Mouse (Mus musculus) embryo, embryonic 11 days (tissue): Measurements from ENCODE around the gene Fmc1.
A peak's percentile ranks its signal among the peaks of the same experiment; 100 is the strongest.
"Not testable (repeated sequence)": the region's sequence is repeated elsewhere in the genome, so short reads cannot be mapped to it uniquely, and the experiment has no call there.

Experiments used
- DNase-seq: peaks from one replicate; pipeline ENCODE4 v3.0.0-alpha.2; 2015

The Fmc1 gene

GRCm38 (mm10) chr6:38533428-38534405, at the start of gene Fmc1:
Gene Fmc1, plus strand, starts transcription at chr6:38533502.
- peak; percentile 97 for DNase-seq

GRCm38 (mm10) chr6:38492550-38492949, 40.8 kb upstream of the Fmc1 start:
- DNase-seq = peak; percentile 54

GRCm38 (mm10) chr6:38495641-38496040, 37.7 kb upstream of the Fmc1 start:
- no peak for DNase-seq

GRCm38 (mm10) chr6:38512096-38512495, 21.2 kb upstream of the Fmc1 start:
- DNase-seq = no peak

GRCm38 (mm10) chr6:38512830-38513229, 20.5 kb upstream of the Fmc1 start:
- no peak for DNase-seq

GRCm38 (mm10) chr6:38515201-38515600, 18.1 kb upstream of the Fmc1 start:
- no peak for DNase-seq

GRCm38 (mm10) chr6:38523851-38524250, 9.5 kb upstream of the Fmc1 start:
- DNase-seq = no peak

GRCm38 (mm10) chr6:38531211-38531820, 2.0 kb upstream of the Fmc1 start:
- peak; percentile 45 for DNase-seq

- peak; percentile 19 for DNase-seq
Measured at GRCm38 (mm10) chr6:38532500-38533420, 542 bp upstream of the Fmc1 start.

- DNase-seq = peak; percentile 95
Measured at GRCm38 (mm10) chr6:38534640-38535365, 1.5 kb downstream of the Fmc1 start.

GRCm38 (mm10) chr6:38535366-38535690, 2.0 kb downstream of the Fmc1 start:
- DNase-seq = no peak

- no peak for DNase-seq
Measured at GRCm38 (mm10) chr6:38535788-38536187, 2.5 kb downstream of the Fmc1 start.

- not testable (repeated sequence) for DNase-seq
Measured at GRCm38 (mm10) chr6:38544141-38544540, 10.8 kb downstream of the Fmc1 start.

- not testable (repeated sequence) for DNase-seq
Measured at GRCm38 (mm10) chr6:38547005-38547404, 13.7 kb downstream of the Fmc1 start.

GRCm38 (mm10) chr6:38547707-38548106, 14.4 kb downstream of the Fmc1 start:
- no peak for DNase-seq

- DNase-seq = not testable (repeated sequence)
Measured at GRCm38 (mm10) chr6:38548595-38548994, 15.3 kb downstream of the Fmc1 start.

GRCm38 (mm10) chr6:38549840-38550239, 16.5 kb downstream of the Fmc1 start:
- DNase-seq = not testable (repeated sequence)

- DNase-seq = peak; percentile 4
Measured at GRCm38 (mm10) chr6:38550250-38551061, 17.2 kb downstream of the Fmc1 start.

GRCm38 (mm10) chr6:38551062-38551988, 18.0 kb downstream of the Fmc1 start, which contains the start of gene Luc7l2:
Gene Luc7l2, plus strand, starts transcription at chr6:38551334.
- peak; percentile 99 for DNase-seq

GRCm38 (mm10) chr6:38551989-38552635, 18.8 kb downstream of the Fmc1 start:
- DNase-seq = peak; percentile 98
